Mouse (Mus musculus): Measurements from ENCODE around the gene Gm44596. TPM values are rescaled to one million over a fixed set of nuclear protein-coding genes. Genes with fewer than 3 reads are reported as not detected.

The Gm44596 gene
- polyA plus RNA-seq, 1 experiment from 2014 or later: not detected

DNA sequence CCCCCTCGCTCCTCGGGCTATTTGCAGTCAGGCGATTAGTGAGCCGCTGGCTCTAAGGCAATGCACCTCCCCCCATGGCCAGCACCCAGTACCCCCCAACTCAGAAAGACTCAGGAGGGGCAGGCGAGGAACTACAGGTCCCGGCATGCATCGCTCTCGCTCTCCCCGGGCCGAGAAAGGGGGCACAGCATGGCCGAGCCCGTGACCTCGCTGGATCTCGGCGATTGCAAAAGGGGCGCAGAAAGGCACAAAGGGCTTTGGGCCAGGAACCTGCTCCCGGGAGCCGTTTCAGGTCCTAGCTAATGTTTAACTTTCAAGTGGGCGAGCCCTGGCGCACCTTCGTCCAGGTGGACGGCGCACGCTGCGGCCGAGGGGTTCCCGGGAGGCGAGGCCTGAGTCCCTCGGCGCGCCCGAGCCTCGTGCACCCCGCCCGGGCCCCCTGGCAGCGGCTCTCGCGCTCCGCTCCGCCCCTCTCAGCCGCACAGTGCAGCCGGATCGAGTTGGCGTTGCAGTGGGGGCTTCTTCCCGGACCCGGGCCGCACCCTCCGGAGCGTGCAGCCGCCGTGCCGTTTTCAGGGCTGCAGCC lies 62.5 kb downstream of the Gm44596 start:
- WGBS: 1% methylated on average over 47 of the region's 52 CpGs

GRCm38 (mm10) chr6:128438317-128438870 lies 63.1 kb downstream of the Gm44596 start, which contains the start of gene Fkbp4:
TSS of gene Fkbp4 (minus strand) at chr6:128438677.
- DNase-seq (ENCODE audit: low spot score): peak; percentile 94
- Histone ChIP-seq H3K4me1 (ENCODE audit: control insufficient read depth, insufficient read depth, low read length) (peaks cover 5% of the 10 kb centered on the region), H3K4me3 (ENCODE audit: low read depth, low read length) (peak within 1 kb of the TSS; percentile 98), H3K27ac (replicated peaks; ENCODE audit: low read depth, low read length) (peak within 1 kb of the TSS; percentile 87), H3K36me3 (ENCODE audit: control insufficient read depth, insufficient read depth, low read length) (peaks cover 23% of the 10 kb centered on the region; the same call in 1 of the 2 replicates), H3K4me2 (ENCODE audit: low read depth, severe bottlenecking) (peak within 1 kb of the TSS; percentile 51), H3K9ac (ENCODE audit: low read length) (peak within 1 kb of the TSS; percentile 98), H3K27me3 (ENCODE audit: control insufficient read depth, insufficient read depth, low read length) (no peaks in the 10 kb centered on the region), H3K9me3 (ENCODE audit: control insufficient read depth, low read length) (no peaks in the 10 kb centered on the region)
- ATAC-seq (ENCODE audit: insufficient number of reproducible peaks, low FRiP score, low TSS enrichment, low read depth): peak; percentile 90
- under 1% methylated on average over 67 of the region's 67 CpGs for WGBS

More for the DNA sequence above, 62.5 kb downstream of the Gm44596 start:
- peak; percentile 65 for ATAC-seq (ENCODE audit: insufficient number of reproducible peaks, low FRiP score, low TSS enrichment, low read depth)
- Histone ChIP-seq H3K9me3 (ENCODE audit: control insufficient read depth, low read length) (no peaks in the 10 kb centered on the region), H3K36me3 (ENCODE audit: control insufficient read depth, insufficient read depth, low read length) (peaks cover 28% of the 10 kb centered on the region; the same call in 1 of the 2 replicates), H3K27ac (replicated peaks; ENCODE audit: low read depth, low read length) (peak overlapping the region; percentile 87), H3K4me1 (ENCODE audit: control insufficient read depth, insufficient read depth, low read length) (peaks cover 5% of the 10 kb centered on the region), H3K9ac (ENCODE audit: low read length) (peak overlapping the region; percentile 98), H3K4me2 (ENCODE audit: low read depth, severe bottlenecking) (peak overlapping the region; percentile 51), H3K4me3 (ENCODE audit: low read depth, low read length) (peak overlapping the region; percentile 98), H3K27me3 (ENCODE audit: control insufficient read depth, insufficient read depth, low read length) (no peaks in the 10 kb centered on the region)
- DNase-seq (ENCODE audit: low spot score): peak; percentile 83

DNA sequence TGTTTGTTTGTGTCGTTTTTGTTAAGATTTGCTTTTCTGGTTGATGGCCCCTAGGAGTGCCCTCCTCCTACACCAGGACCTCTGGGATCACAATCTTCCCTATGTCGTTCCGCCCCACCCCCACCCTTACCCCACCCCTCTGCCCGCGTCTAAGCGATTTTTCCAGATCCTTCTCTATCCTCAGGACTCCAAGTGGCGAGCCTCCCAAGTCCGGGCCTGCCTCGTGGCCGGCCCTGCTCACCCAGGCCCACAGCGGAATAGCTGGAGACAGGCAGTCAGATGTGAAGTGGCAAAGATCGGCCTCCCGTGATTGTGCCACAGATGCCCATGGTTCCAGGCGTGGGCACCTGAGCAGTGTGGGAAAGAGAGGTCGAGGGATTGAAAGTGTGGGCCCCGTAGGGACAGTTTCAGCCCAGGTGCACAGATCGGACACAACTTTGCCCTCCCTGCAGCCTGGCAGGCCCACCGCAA lies 63.6 kb downstream of the Gm44596 start:
- no peaks in the 10 kb centered on the region for H3K9me3 ChIP-seq (ENCODE audit: control insufficient read depth, low read length)

GRCm38 (mm10) chr6:128440238-128440637 lies 64.9 kb downstream of the Gm44596 start:
- H3K36me3 ChIP-seq (ENCODE audit: control insufficient read depth, insufficient read depth, low read length): peaks cover 9% of the 10 kb centered on the region; the same call in 1 of the 2 replicates
- 92% methylated on average over 2 of the region's 2 CpGs for WGBS
- H3K9ac ChIP-seq (ENCODE audit: low read length): no peak overlapping the region
- peaks cover 5% of the 10 kb centered on the region for H3K4me1 ChIP-seq (ENCODE audit: control insufficient read depth, insufficient read depth, low read length)
- no peak for ATAC-seq (ENCODE audit: insufficient number of reproducible peaks, low FRiP score, low TSS enrichment, low read depth)
- DNase-seq (ENCODE audit: low spot score): no peak
- H3K4me2 ChIP-seq (ENCODE audit: low read depth, severe bottlenecking): no peak overlapping the region
- no peaks in the 10 kb centered on the region for H3K27me3 ChIP-seq (ENCODE audit: control insufficient read depth, insufficient read depth, low read length)
- no peak overlapping the region for H3K27ac ChIP-seq (replicated peaks; ENCODE audit: low read depth, low read length)
- no peak overlapping the region for H3K4me3 ChIP-seq (ENCODE audit: low read depth, low read length)
- no peaks in the 10 kb centered on the region for H3K9me3 ChIP-seq (ENCODE audit: control insufficient read depth, low read length)

More for the DNA sequence above, 63.6 kb downstream of the Gm44596 start:
- Histone ChIP-seq H3K27me3 (ENCODE audit: control insufficient read depth, insufficient read depth, low read length) (no peaks in the 10 kb centered on the region), H3K4me2 (ENCODE audit: low read depth, severe bottlenecking) (peak overlapping the region; percentile 51), H3K4me1 (ENCODE audit: control insufficient read depth, insufficient read depth, low read length) (peaks cover 5% of the 10 kb centered on the region), H3K36me3 (ENCODE audit: control insufficient read depth, insufficient read depth, low read length) (peaks cover 18% of the 10 kb centered on the region; the same call in 1 of the 2 replicates), H3K27ac (replicated peaks; ENCODE audit: low read depth, low read length) (peak overlapping the region; percentile 87), H3K9ac (ENCODE audit: low read length) (peak overlapping the region; percentile 47), H3K4me3 (ENCODE audit: low read depth, low read length) (peak overlapping the region; percentile 98)
- peak; percentile 62 for DNase-seq (ENCODE audit: low spot score)
- WGBS: 31% methylated on average over 18 of the region's 18 CpGs
- ATAC-seq (ENCODE audit: insufficient number of reproducible peaks, low FRiP score, low TSS enrichment, low read depth): peak; percentile 70

GRCm38 (mm10) chr6:128445761-128446535 lies 70.6 kb downstream of the Gm44596 start:
- Histone ChIP-seq H3K4me1 (ENCODE audit: control insufficient read depth, insufficient read depth, low read length) (no peaks in the 10 kb centered on the region), H3K9ac (ENCODE audit: low read length) (no peak overlapping the region), H3K36me3 (ENCODE audit: control insufficient read depth, insufficient read depth, low read length) (no peaks in the 10 kb centered on the region), H3K27ac (replicated peaks; ENCODE audit: low read depth, low read length) (no peak overlapping the region), H3K27me3 (ENCODE audit: control insufficient read depth, insufficient read depth, low read length) (no peaks in the 10 kb centered on the region), H3K9me3 (ENCODE audit: control insufficient read depth, low read length) (no peaks in the 10 kb centered on the region), H3K4me2 (ENCODE audit: low read depth, severe bottlenecking) (no peak overlapping the region), H3K4me3 (ENCODE audit: low read depth, low read length) (no peak overlapping the region)
- WGBS: 14% methylated on average over 14 of the region's 14 CpGs
- DNase-seq (ENCODE audit: low spot score) (peak; percentile 47), ATAC-seq (ENCODE audit: insufficient number of reproducible peaks, low FRiP score, low TSS enrichment, low read depth) (0 out of 2 replicates have a peak, but pooled peaks have one; percentile 52)

- no peak for DNase-seq (ENCODE audit: low spot score)
- H3K9ac ChIP-seq (ENCODE audit: low read length): no peak overlapping the region
- WGBS: 94% methylated on average over 5 of the region's 5 CpGs
These were observed 71.8 kb downstream of the Gm44596 start for GRCm38 (mm10) chr6:128447063-128447462.

GRCm38 (mm10) chr6:128455835-128456605 lies 80.7 kb downstream of the Gm44596 start:
- H3K27me3 ChIP-seq (ENCODE audit: control insufficient read depth, insufficient read depth, low read length): no peaks in the 10 kb centered on the region
- 78% methylated on average over 12 of the region's 12 CpGs for WGBS
- H3K27ac ChIP-seq (replicated peaks; ENCODE audit: low read depth, low read length): no peak overlapping the region
- ATAC-seq (ENCODE audit: insufficient number of reproducible peaks, low FRiP score, low TSS enrichment, low read depth) (no peak), DNase-seq (ENCODE audit: low spot score) (no peak)
- H3K36me3 ChIP-seq (ENCODE audit: control insufficient read depth, insufficient read depth, low read length): no peaks in the 10 kb centered on the region; the same call in 1 of the 2 replicates
- H3K9ac ChIP-seq (ENCODE audit: low read length): no peak overlapping the region
- no peaks in the 10 kb centered on the region for H3K4me1 ChIP-seq (ENCODE audit: control insufficient read depth, insufficient read depth, low read length)
- no peaks in the 10 kb centered on the region for H3K9me3 ChIP-seq (ENCODE audit: control insufficient read depth, low read length)
- H3K4me3 ChIP-seq (ENCODE audit: low read depth, low read length): no peak overlapping the region
- no peak overlapping the region for H3K4me2 ChIP-seq (ENCODE audit: low read depth, severe bottlenecking)

More at GRCm38 (mm10) chr6:128447063-128447462, 71.8 kb downstream of the Gm44596 start:
- Histone ChIP-seq H3K4me3 (ENCODE audit: low read depth, low read length) (no peak overlapping the region), H3K27me3 (ENCODE audit: control insufficient read depth, insufficient read depth, low read length) (no peaks in the 10 kb centered on the region), H3K27ac (replicated peaks; ENCODE audit: low read depth, low read length) (no peak overlapping the region), H3K9me3 (ENCODE audit: control insufficient read depth, low read length) (no peaks in the 10 kb centered on the region), H3K36me3 (ENCODE audit: control insufficient read depth, insufficient read depth, low read length) (no peaks in the 10 kb centered on the region; the same call in 1 of the 2 replicates), H3K4me2 (ENCODE audit: low read depth, severe bottlenecking) (no peak overlapping the region), H3K4me1 (ENCODE audit: control insufficient read depth, insufficient read depth, low read length) (no peaks in the 10 kb centered on the region)
- ATAC-seq (ENCODE audit: insufficient number of reproducible peaks, low FRiP score, low TSS enrichment, low read depth): no peak
